Mouse (Mus musculus) liver, embryonic 14.5 days (tissue): ENCODE data around the gene Olfr1030. TPM values are rescaled to one million over a fixed set of nuclear protein-coding genes. Genes with fewer than 3 reads are reported as not detected.
"Not testable (repeated sequence)": the region's sequence is repeated elsewhere in the genome, so short reads cannot be mapped to it uniquely, and the experiment has no call there.

Source experiments
- ATAC-seq: fragments of 200-750 bp; cut with Nextera tagmentation; 2 replicates; pipeline ENCODE4 v1.8.0; 2017; ENCODE audit warnings: moderate number of reproducible peaks, mild to moderate bottlenecking, moderate library complexity; ENCODE audit not compliant: insufficient read depth
- DNase-seq, 3 experiments: peaks; one replicate each; pipeline ENCODE4 v3.0.0-alpha.2; 2012 to 2013; ENCODE audit warnings: low read depth in 3 of 3, low spot score in 3 of 3
- H3K27ac ChIP-seq: fragments of 300-500 bp; sonication (generic); 2 replicates; pipeline ENCODE4 v1.5.1; 2014; ENCODE audit warnings: moderate library complexity, mild to moderate bottlenecking, control low read depth, inconsistent platforms
- H3K27me3 ChIP-seq: fragments of 300-500 bp; sonication (generic); 2 replicates; pipeline ENCODE4 v1.6.1; 2014; ENCODE audit warnings: mild to moderate bottlenecking, low read length, moderate library complexity; ENCODE audit not compliant: control insufficient read depth, insufficient read depth
- H3K36me3 ChIP-seq: fragments of 300-500 bp; sonication (generic); replicated peaks from 2 replicates; pipeline ENCODE4 v1.6.1; 2014; ENCODE audit warnings: low read depth; ENCODE audit not compliant: control insufficient read depth, insufficient read depth
- H3K4me1 ChIP-seq, 2 experiments: fragments of 200-500 bp in 1 of 2; fragments of 300-500 bp in 1 of 2; sonication (generic) in 1 of 2; replicated peaks; 2 replicates each; pipeline ENCODE4 v1.6.1; 2012 to 2014; ENCODE audit warnings: antibody characterized with exemption in 1 of 2, inconsistent platforms in 1 of 2, low read length in 1 of 2; ENCODE audit not compliant: control insufficient read depth in 2 of 2, insufficient read depth in 2 of 2
- H3K4me2 ChIP-seq: fragments of 300-500 bp; sonication (generic); 2 replicates; pipeline ENCODE4 v1.6.1; 2014; ENCODE audit warnings: low read depth, mild to moderate bottlenecking, control low read depth, moderate library complexity
- H3K4me3 ChIP-seq, 2 experiments: fragments of 200-500 bp in 1 of 2; fragments of 300-500 bp in 1 of 2; sonication (generic) in 1 of 2; 2 replicates each; pipeline ENCODE4 v1.5.1; 2012 to 2014; ENCODE audit warnings: low read depth in 2 of 2, low read length in 2 of 2, mild to moderate bottlenecking in 2 of 2, control low read depth in 1 of 2, inconsistent platforms in 1 of 2, moderate library complexity in 1 of 2; ENCODE audit not compliant: insufficient read depth in 1 of 2
- H3K9ac ChIP-seq: fragments of 300-500 bp; sonication (generic); replicated peaks from 2 replicates; pipeline ENCODE4 v1.6.1; 2014; ENCODE audit warnings: mild to moderate bottlenecking, control low read depth, moderate library complexity
- H3K9me3 ChIP-seq: fragments of 300-500 bp; sonication (generic); 2 replicates; pipeline ENCODE4 v1.6.1; 2016; ENCODE audit warnings: low read length, mixed read lengths; ENCODE audit not compliant: control insufficient read depth
- CTCF ChIP-seq: IDR thresholded peaks from 2 replicates; pipeline ENCODE4 v1.5.1; 2016; ENCODE audit warnings: antibody characterized with exemption, low read depth, control low read depth
- EP300 ChIP-seq: IDR thresholded peaks from 2 replicates; pipeline ENCODE4 v1.6.1; 2016; ENCODE audit warnings: antibody characterized with exemption, low read depth
- WGBS: fragments of 180-500 bp; shearing (Covaris S2); extraction: QIAGEN DNeasy Blood & Tissue Kit; methylation state at CpG from one replicate; pipeline ENCODE4 v1.1.7; 2014; ENCODE audit not compliant: insufficient replicate concordance; 5-methylcytosine and 5-hydroxymethylcytosine counted together
- polyA plus RNA-seq, 2 experiments: library from polyadenylated mRNA; depleted of rRNA in 1 of 2; stranded (reverse) in 1 of 2; unstranded in 1 of 2; fragments of >200 nt; fragmentation: Nextera tagmentation in 1 of 2; extraction: Ambion mirVana in 1 of 2; gene quantifications; 2 replicates each; pipeline versions ENCODE4 v1.2.1 to v1.2.3; 2012 to 2014

Olfr1030 gene
- not detected in 2 replicates for polyA plus RNA-seq (2012; rRNA removed)
- polyA plus RNA-seq (2014; fragmentation: Nextera tagmentation; extraction: Ambion mirVana) = not detected in 2 replicates

DNA sequence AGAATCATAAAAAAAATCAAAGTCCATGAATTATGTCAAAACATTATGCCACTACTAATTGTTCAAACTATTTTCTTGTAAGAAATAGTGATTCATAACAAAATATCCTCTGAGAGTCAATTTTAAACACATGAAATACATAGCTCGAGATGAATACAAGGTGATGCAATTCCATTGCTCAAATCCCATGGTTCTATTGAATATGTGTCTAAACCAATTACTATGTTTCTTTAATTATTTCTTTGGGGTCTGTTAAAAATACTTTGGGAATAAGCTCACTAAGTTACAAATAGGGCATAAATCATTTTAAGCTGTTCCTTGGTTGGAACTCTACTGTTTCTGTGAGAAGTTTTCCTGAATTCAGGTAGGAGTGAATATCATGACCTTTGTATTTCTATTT lies at the start of gene Olfr1030:
TSS of gene Olfr1030 (plus strand) at position 301 of the 400 bp plus-strand sequence.
- Histone ChIP-seq H3K4me1 (no peaks in the 10 kb centered on the region), H3K27ac (no peak within 1 kb of the TSS), H3K4me3 (no peak within 1 kb of the TSS), H3K27me3 (no peaks in the 10 kb centered on the region), H3K9me3 (no peaks in the 10 kb centered on the region), H3K9ac (no peak within 1 kb of the TSS), H3K4me2 (no peak within 1 kb of the TSS), H3K36me3 (no peaks in the 10 kb centered on the region)
- no peak for TF ChIP-seq EP300
- TF ChIP-seq CTCF = no peak
- 44% methylated on average over 1 of the region's 1 CpGs for WGBS
- DNase-seq (no peak), ATAC-seq (no peak)

- Histone ChIP-seq H3K4me2 (no peak within 1 kb of the TSS), H3K9me3 (no peaks in the 10 kb centered on the region), H3K4me1 (no peaks in the 10 kb centered on the region), H3K27ac (no peak within 1 kb of the TSS), H3K27me3 (no peaks in the 10 kb centered on the region), H3K36me3 (no peaks in the 10 kb centered on the region), H3K4me3 (no peak within 1 kb of the TSS), H3K9ac (no peak within 1 kb of the TSS)
- no peak for DNase-seq
- TF ChIP-seq CTCF (no peak), EP300 (no peak)
- 28% methylated on average over 1 of the region's 1 CpGs for WGBS
- ATAC-seq = no peak
These were observed 28.9 kb upstream of the Olfr1030 start, which contains the start of gene Olfr1028 for GRCm38 (mm10) chr2:85950137-85950536. TSS of gene Olfr1028 (plus strand) at chr2:85950437.

DNA sequence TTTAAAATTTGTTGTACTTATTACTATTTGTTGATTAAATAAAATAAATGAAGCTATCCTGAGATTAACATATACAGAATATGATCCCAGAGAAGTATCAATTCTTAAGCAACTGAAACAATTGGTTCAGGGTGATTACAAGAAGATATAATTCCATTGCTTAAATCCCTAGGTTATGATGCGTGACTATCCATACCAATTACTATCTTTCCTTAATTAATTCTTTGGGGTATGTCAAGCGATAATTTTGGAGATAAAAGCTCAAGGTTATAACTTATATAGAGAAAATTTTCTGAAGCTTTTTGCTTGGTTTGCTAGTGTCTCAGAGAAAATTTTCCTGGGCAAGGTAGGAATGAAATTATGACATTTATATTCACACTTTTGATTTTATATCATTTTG lies 5.5 kb upstream of the Olfr1030 start, which contains the start of gene Olfr1029:
TSS of gene Olfr1029 (plus strand) at position 301 of the 400 bp plus-strand sequence.
- no peak within 1 kb of the TSS for H3K9ac ChIP-seq
- no peaks in the 10 kb centered on the region for H3K27me3 ChIP-seq
- no peaks in the 10 kb centered on the region for H3K4me1 ChIP-seq
- no peak for TF ChIP-seq EP300
- TF ChIP-seq CTCF = no peak
- WGBS = 56% methylated on average over 2 of the region's 2 CpGs
- no peak within 1 kb of the TSS for H3K4me3 ChIP-seq
- H3K36me3 ChIP-seq = no peaks in the 10 kb centered on the region
- H3K9me3 ChIP-seq = no peaks in the 10 kb centered on the region
- H3K4me2 ChIP-seq = no peak within 1 kb of the TSS
- ATAC-seq (no peak), DNase-seq (no peak)
- no peak within 1 kb of the TSS for H3K27ac ChIP-seq

- no peaks in the 10 kb centered on the region for H3K27me3 ChIP-seq
- H3K4me2 ChIP-seq = no peak within 1 kb of the TSS
- no peak for TF ChIP-seq CTCF
- TF ChIP-seq EP300 = no peak
- no peak for ATAC-seq
- no peak within 1 kb of the TSS for H3K4me3 ChIP-seq
- WGBS = 23% methylated on average over 3 of the region's 3 CpGs
- DNase-seq = no peak
- no peak within 1 kb of the TSS for H3K9ac ChIP-seq
- no peaks in the 10 kb centered on the region for H3K4me1 ChIP-seq
- no peaks in the 10 kb centered on the region for H3K9me3 ChIP-seq
- no peak within 1 kb of the TSS for H3K27ac ChIP-seq
- H3K36me3 ChIP-seq = no peaks in the 10 kb centered on the region
These were observed 10.9 kb downstream of the Olfr1030 start, which contains the start of gene Olfr1031 for GRCm38 (mm10) chr2:85990004-85990403. TSS of gene Olfr1031 (plus strand) at chr2:85990304.

DNA sequence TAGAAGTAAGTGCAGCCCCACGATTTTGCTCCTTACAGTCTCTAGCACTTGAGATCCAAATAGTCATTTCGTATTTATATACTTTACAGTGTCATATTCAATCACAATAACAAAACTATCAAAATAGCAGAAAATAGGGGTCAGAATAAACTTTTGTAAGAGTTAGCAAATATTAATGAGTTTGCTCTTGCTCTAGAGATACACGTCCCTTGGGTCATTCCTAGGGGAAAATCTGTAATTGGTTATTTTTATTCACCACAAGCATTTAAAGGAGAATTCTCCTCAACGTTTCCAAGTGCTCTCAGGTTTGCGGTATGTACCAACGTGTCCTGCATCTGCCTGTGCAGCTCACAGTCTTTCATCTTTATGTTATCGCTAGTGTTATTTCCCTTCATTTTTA lies 26.2 kb downstream of the Olfr1030 start, which contains the start of gene Olfr1032:
TSS of gene Olfr1032 (plus strand) at position 301 of the 400 bp plus-strand sequence.
- TF ChIP-seq CTCF = no peak
- no peak for TF ChIP-seq EP300
- no peaks in the 10 kb centered on the region for H3K27me3 ChIP-seq
- 63% methylated on average over 7 of the region's 7 CpGs for WGBS
- H3K4me3 ChIP-seq = no peak within 1 kb of the TSS
- no peak within 1 kb of the TSS for H3K27ac ChIP-seq
- ATAC-seq (no peak), DNase-seq (no peak)
- H3K9me3 ChIP-seq = no peaks in the 10 kb centered on the region
- H3K4me2 ChIP-seq = no peak within 1 kb of the TSS
- H3K9ac ChIP-seq = no peak within 1 kb of the TSS
- no peaks in the 10 kb centered on the region for H3K4me1 ChIP-seq
- no peaks in the 10 kb centered on the region for H3K36me3 ChIP-seq

DNA sequence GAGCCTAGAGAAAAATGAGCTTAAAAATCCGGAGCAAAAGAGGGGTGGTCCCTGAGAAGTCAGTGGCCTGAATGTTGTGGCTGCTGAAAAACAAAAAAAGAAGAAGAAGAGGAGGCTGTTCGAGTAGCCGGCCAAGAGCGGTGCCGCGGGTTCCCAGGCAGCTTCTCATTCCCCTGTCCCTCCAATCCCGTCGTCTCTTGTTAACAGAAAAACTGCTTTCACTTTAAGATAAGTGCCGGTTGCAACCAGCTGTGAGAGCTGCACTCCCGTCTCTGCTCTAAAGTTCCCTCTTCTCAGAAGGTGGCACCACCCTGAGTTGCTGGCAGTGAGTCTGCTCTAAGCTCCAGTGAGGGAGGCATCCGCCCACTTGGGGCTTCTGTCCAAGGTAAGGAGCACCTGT lies 41.3 kb downstream of the Olfr1030 start, which contains the start of gene Olfr1033:
TSS of gene Olfr1033 (plus strand) at position 228 of the 400 bp plus-strand sequence.
- WGBS = 0% methylated on average over 10 of the region's 11 CpGs
- not testable (repeated sequence) for H3K27me3 ChIP-seq, H3K27ac ChIP-seq, ATAC-seq, H3K4me1 ChIP-seq, H3K9ac ChIP-seq, H3K36me3 ChIP-seq, H3K9me3 ChIP-seq, DNase-seq
- H3K4me2 ChIP-seq = peak within 1 kb of the TSS; percentile 36
- peak within 1 kb of the TSS; percentile 16 to 24; a peak in 3 of 4 replicates for H3K4me3 ChIP-seq

GRCm38 (mm10) chr2:86021518-86021917 lies 42.4 kb downstream of the Olfr1030 start:
- H3K9ac ChIP-seq, H3K27me3 ChIP-seq, ATAC-seq, H3K4me1 ChIP-seq, H3K4me2 ChIP-seq, H3K9me3 ChIP-seq, DNase-seq, H3K4me3 ChIP-seq, H3K27ac ChIP-seq, H3K36me3 ChIP-seq: not testable (repeated sequence)
- WGBS = 72% methylated on average over 2 of the region's 9 CpGs
